Mouse (Mus musculus): ENCODE measurements at regions not wholly inside any gene's neighbourhood (a gene's known extent, or its start where the extent isn't known, plus 50 kb on each side); places are given as distances from the start of the nearest gene placed in this dataset.
A peak's percentile ranks its signal among the peaks of the same experiment; 100 is the strongest.

- no peak for DNase-seq
These were observed 117.4 kb upstream of the Cdh5 start for GRCm38 (mm10) chr8:103983860-103984594.

- DNase-seq: no peak
These were observed 115.8 kb upstream of the Cdh5 start for GRCm38 (mm10) chr8:103985640-103986039.

GRCm38 (mm10) chr8:103993897-103994296 lies 107.5 kb upstream of the Cdh5 start:
- no peak for DNase-seq

- peak in 1 of 2 experiments; percentile 7 for DNase-seq
These were observed 103.3 kb upstream of the Cdh5 start for GRCm38 (mm10) chr8:103998143-103998542.

- DNase-seq: no peak
These were observed 94.2 kb upstream of the Cdh5 start for GRCm38 (mm10) chr8:104007209-104007608.

GRCm38 (mm10) chr8:104008756-104009155 lies 92.7 kb upstream of the Cdh5 start:
- no peak for DNase-seq

GRCm38 (mm10) chr8:104009306-104009705 lies 92.1 kb upstream of the Cdh5 start:
- DNase-seq: no peak

- DNase-seq: no peak
These were observed 79.2 kb upstream of the Cdh5 start for GRCm38 (mm10) chr8:104022231-104022630.

GRCm38 (mm10) chr8:104022691-104023509 lies 78.5 kb upstream of the Cdh5 start:
- no peak for DNase-seq

- DNase-seq: peak in 1 of 2 experiments; percentile 20
These were observed 74.1 kb upstream of the Cdh5 start for GRCm38 (mm10) chr8:104027161-104027821.

- DNase-seq: peak; percentile 43 to 64
These were observed 72.8 kb upstream of the Cdh5 start for GRCm38 (mm10) chr8:104028626-104029025.

GRCm38 (mm10) chr8:104032179-104032578 lies 69.2 kb upstream of the Cdh5 start:
- DNase-seq: no peak

- no peak for DNase-seq
These were observed 68.3 kb upstream of the Cdh5 start for GRCm38 (mm10) chr8:104033148-104033547.

- DNase-seq: no peak
These were observed 67.1 kb upstream of the Cdh5 start for GRCm38 (mm10) chr8:104034286-104034685.

GRCm38 (mm10) chr8:104036580-104037477 lies 64.6 kb upstream of the Cdh5 start:
- no peak for DNase-seq

GRCm38 (mm10) chr8:104037611-104038010 lies 63.8 kb upstream of the Cdh5 start:
- no peak for DNase-seq

- no peak for DNase-seq
These were observed 61.9 kb upstream of the Cdh5 start for GRCm38 (mm10) chr8:104039526-104039925.

GRCm38 (mm10) chr8:104041522-104041921 lies 59.9 kb upstream of the Cdh5 start:
- no peak for DNase-seq

- DNase-seq: no peak
These were observed 59.0 kb upstream of the Cdh5 start for GRCm38 (mm10) chr8:104042434-104042833.

GRCm38 (mm10) chr8:104048037-104048436 lies 53.4 kb upstream of the Cdh5 start:
- no peak for DNase-seq

- DNase-seq: no peak
These were observed 52.2 kb upstream of the Cdh5 start for GRCm38 (mm10) chr8:104049181-104049580.

Data from cerebellum, adult 18-20 months (tissue).